Mouse (Mus musculus): ENCODE measurements around the gene Rrp12. TPM values are rescaled to one million over a fixed set of nuclear protein-coding genes. Genes with fewer than 3 reads are reported as not detected.
"Not testable (repeated sequence)": the region's sequence is repeated elsewhere in the genome, so short reads cannot be mapped to it uniquely, and the experiment has no call there.

Rrp12 gene
- total RNA-seq (2021): 10 to 100 TPM; 12.5 to 23.2 TPM
- long read RNA-seq, experiment 1, full-length matches to known transcripts: 6 of 9 reads
- long read RNA-seq, experiment 1, partial matches to known transcripts: 2 of 9 reads
- long read RNA-seq, experiment 1, other reads (novel, unspliced or antisense): 1 of 9 reads
- long read RNA-seq, experiment 2, full-length matches to known transcripts: 5 of 6 reads
- long read RNA-seq, experiment 2, partial matches to known transcripts: 1 of 6 reads
- long read RNA-seq, experiment 2, other reads (novel, unspliced or antisense): 0 of 6 reads

DNA sequence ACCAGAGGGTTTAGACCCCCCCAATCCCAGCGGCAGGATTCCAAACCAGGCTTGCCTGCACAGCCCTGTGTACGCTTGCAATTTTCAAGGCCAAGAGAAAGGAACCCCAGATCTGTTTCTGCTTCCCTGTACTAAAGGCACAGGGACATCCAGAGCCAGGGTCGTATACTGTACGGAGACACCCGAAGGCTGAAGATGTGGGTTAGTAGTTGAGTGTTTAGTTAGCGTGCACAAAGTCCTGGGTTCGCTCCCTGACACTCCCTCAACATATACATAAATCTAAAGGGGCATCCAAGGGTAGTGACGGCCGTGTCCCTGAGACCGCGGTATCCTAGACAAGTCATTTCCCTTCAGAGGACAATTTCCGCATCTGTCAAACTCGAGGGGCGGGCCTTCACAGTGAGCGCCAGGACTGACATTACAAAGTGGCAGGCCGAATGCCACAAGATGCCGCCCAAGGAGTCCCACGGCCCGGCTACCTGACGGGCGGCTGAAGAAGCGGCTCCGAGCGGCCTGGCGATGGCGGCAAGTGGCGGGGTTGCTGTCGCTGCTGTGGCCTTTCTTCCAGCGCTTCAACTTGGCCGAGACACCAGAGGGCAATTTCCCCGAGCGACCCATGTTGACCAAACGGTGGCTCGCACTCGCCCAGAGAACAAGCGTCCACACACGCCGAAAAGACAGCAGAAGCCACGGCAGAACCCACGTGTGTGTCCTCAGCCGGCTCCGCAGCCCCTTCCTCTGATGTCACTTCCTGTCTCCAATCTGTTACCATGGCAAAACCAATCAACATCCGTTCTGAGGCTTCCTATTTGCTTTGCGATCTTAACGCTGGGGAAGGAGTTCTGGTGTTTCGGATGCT is at the start of gene Rrp12:
Rrp12 (minus strand) TSS at position 714 of the 859 bp plus-strand sequence.
- peak; percentile 80 to 86 for DNase-seq

DNA sequence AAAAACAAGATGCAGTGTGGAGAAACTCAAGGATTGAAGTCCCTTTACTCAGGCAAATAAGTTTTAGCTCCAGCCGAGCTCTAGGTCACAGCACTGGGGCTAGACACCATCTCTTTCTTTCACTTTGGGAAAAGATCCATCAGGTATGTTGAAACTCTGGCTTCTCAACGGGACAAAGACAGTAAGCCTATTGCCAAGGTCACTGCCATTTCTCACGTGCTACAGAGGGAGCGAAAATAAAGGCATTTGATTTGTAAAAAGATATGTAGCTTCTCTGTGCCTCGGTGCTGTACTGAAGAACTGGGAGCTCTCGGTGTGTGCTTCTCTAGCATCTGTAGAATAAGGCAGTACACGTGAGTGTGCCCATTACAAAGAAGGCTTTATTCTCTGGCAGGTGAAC is 47.9 kb upstream of the Rrp12 start:
- DNase-seq: peak in 1 of 2 experiments; percentile 10

DNA sequence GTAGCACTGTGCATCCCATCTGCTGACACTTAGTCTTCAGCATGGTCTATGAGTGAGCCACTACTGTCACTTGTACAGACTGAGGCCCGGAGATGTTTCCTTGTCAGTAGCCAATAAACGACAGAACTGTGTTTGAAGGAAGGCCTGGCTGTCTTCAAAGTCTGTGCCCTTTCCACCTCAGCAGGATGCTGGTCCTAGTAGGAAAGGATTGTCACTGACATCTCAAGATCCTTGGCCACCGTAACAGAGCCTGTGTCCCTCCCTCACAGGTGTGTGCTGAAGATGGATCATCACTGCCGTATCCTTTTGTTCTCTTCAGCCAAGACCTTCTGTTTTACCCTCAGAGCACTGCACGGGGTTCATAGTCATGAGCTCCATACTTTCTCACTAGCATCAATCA is 42.6 kb upstream of the Rrp12 start:
- DNase-seq: no peak

DNA sequence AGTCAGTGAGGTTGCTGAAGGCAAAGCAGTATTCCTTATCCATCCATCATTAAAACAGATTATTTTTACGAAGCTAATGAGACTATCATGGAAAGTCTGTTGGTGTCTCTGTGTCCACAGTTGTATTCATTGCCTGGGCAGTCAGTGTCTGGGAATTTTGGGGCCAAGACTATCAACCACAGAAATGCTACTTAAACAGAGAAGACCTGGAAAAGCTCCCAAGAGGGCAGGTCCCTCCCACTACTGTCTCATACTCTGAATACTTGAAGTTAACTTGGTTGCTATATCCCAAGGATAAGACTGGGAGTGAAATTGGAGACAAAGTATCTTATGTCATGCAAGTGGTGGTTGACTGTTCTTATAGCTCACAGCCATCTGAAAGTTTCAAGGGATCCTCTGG is 39.9 kb upstream of the Rrp12 start:
- DNase-seq: no peak

DNA sequence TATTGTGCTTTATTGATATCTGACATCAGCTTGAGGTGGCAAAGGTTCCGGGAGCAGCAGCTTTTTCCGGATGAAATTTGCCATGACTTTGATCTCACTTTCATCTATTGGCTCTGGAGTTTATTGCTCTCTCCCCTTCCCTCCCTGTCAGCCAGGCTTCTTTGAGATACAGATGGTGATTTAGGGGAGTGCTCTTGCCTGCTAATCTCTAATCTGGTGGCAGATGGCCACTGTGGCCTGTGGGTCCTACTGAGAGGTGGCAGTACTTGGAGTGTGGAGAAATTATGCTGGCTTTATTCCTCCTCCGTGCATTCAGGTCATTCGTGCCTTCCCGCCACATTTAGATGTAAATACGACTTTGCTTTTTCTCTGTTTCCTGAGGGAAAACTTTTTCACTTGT is 38.2 kb upstream of the Rrp12 start:
- DNase-seq: no peak

DNA sequence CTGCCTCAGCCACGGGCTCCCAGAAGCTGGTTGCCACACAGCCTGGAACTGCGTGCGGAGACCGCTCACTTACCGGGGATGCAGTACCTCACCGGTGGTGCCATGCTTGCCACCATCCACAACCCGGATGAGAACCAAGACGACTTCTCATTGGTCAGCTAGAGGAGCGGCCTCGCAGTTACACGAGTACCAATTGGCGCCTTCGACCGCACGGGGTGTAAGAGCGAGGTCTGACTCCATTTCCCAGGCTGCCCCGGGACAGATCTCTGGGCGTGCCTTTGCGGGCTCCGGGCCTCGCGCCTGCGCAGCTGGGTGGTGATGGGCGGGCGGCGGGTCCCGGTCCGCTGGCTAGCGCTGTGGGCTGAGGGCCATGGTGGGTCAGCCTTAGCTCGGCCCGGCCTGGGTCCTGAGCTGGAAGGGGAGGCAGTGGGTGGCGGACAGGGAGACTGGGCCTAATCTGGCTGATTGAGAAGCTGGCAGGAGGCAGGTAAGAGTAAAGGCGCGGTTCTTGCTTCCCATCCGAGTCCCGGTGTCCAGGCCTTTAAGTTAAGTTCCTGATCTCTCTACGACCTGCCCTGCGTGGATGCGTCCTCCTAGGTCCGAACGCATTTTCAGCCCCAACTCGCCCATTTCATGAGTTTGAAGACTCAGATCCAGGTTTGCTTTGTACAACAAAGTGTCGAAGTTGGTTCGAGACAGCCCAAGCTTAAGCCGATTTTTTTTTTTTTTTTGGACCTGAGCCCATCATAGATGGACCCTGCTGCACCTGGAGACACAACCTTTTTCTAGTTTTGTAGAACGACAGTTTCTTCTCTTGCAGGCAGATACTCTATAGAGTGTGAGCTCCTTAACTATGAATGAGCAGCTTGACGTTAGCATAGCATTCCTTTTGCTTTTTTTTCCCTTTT is 37.5 kb upstream of the Rrp12 start, which contains the start of the genes Exosc1 and Zdhhc16:
Exosc1 (minus strand) TSS at position 245 of the 908 bp plus-strand sequence.
Zdhhc16 (plus strand) TSS at position 302 of the 908 bp plus-strand sequence.
- DNase-seq: peak; percentile 99

DNA sequence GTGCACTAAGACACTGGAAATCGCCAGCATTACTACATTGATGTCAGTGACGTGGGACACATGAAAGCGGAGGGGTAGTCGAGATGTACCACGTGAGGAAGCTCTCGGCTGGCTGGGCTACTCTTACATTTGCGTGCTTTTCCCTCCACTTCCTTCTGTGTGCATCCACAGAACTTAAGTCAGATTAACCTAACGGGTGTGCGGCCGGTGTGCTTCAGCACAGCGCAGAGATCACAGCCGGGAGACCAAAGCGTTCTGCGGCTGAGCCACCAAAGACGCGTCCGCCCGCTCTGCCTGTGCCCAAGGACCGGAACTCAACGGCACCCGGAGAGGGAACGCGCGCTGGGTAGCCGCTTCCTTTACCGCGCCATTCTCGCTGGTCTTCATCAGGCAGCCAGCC is 36.7 kb upstream of the Rrp12 start:
- DNase-seq: no peak

DNA sequence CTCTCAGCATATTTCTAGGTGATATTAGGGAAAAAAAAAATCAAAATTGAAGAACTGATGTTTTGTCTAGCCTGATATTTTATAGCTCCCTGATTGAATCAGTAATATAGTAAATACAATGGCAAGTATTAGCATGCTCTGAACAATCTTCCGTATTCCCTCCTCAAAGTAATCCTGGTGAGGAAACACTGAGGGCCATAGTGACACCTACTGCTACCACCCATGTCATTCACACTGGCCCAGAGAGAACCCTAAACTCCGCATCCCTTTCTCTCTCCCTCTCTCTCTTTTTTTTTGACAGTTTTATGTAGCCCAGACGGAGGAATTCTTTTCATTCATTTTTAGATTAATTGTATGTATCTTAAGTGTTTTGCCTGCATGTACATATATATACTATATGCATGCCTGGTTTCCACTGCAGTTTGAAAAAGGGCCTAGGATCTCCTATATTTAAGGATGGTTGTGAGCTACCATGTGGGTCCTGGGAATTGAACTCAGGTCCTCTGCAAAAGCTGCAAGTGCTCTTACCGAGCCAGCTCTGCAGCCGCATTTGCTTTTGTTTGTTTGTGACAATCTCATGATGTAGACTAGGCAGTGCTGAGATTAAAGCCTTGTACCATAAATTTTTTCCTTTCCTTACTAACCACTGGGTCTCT is 24.6 kb upstream of the Rrp12 start:
- no peak for DNase-seq

DNA sequence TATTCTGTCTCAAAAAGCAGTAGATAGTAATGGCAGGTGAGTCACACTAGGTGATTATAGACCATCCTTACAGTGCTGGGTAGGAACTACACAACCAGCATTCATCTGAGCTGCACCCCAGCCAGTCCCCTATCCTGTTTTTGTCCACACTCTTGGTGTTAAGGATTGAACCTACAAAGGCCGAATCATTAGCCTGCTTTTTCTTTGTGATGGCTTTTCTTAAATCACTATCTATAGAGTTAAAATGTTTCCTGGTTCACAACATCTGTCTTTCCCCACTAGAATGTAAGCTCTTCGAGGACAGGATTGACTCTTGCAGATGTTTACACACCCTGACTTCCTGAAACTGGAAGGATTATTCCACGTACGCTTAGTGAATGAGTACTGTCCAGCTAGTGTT is 23.5 kb upstream of the Rrp12 start:
- no peak for DNase-seq

DNA sequence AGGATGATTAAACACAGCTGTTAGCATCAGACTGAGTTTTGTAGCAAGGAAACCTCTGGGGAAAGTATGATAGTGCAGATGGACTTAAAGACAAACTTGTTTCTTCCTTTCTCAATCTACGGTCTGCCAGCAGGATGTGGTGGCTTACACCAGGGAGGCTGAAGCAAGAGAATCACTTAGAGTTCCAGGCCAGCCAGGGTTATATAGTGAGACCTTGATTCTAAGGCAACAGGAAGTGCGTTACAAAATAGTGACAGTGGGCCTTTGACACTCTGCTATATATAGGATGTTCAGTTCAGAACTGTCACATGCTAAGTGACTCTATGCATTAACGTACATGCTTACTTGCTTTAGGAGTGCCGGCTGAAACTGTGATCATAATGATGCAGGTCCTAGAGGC is 20.9 kb upstream of the Rrp12 start:
- DNase-seq: no peak

DNA sequence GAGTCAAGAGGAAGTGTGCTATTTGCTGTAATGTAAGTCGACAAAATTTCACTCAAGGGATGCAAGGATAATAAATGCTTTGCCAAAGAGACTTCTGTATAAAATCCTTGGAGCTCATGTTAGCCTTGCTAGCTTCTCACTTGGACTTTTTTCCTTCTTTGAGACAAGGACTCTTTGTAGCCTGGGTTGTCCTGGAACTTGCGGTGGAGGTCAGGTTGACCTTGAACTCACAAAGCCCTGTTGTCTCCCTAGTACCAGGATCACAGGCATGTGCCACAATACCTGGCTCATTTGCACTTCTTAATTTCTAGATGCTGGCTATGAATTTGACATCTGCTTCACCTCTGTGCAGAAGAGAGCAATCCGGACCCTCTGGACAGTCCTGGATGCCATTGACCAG is 19.3 kb upstream of the Rrp12 start:
- no peak for DNase-seq

DNA sequence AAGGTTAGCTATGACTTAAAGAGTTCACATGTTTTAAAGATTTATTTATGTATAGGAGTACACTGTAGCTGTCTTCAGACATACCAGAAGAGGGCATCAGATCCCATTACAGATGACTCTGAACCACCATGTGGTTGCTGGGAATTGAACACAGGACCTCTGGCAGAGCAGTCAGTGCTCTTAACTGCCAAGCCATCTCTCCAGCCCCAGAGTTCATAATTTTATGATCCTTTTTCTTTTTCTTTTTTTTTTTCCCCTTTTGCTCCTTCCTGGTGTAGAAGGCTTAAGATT is 18.6 kb upstream of the Rrp12 start:
- not testable (repeated sequence) for DNase-seq

DNA sequence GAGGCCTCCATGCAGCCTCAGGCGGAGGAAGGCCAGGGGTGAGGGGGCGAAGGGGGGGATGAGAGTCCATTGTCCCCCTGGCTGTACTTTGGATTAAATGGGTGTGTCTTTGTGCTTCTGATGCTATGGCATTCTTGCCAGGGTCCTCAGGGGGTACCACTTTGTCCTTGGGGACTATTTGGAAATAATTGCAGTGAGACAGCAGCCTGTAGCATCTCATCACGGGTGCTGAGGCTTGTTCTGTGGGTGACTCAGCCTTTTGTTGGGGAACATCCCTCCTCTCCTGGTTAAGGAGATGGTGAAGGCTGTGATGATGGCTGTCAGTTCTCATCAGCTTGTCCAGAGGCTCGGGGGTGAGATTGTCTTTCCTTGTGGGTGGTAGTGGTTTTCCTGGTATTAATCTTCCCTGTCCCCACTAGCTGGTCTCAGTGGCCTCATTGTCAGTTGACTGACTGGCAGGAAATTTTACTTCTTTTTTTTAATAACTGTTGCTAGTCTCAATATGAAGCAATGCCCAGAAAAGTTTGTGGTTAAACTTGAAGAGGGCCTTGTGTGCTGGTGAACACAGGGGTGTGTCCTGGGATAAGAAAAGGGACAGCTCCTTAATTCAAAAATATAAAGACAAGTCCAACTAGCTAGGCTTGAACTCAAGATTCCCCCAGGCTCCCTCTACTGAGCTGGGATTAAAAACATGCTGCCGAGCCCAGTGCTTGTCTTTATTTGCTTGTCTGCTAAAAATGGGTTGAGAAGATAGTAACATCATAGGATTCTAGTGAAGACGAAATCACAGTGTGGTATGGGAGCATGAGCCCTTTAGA is 18.0 kb upstream of the Rrp12 start:
- DNase-seq: peak in 1 of 2 experiments; percentile 29

DNA sequence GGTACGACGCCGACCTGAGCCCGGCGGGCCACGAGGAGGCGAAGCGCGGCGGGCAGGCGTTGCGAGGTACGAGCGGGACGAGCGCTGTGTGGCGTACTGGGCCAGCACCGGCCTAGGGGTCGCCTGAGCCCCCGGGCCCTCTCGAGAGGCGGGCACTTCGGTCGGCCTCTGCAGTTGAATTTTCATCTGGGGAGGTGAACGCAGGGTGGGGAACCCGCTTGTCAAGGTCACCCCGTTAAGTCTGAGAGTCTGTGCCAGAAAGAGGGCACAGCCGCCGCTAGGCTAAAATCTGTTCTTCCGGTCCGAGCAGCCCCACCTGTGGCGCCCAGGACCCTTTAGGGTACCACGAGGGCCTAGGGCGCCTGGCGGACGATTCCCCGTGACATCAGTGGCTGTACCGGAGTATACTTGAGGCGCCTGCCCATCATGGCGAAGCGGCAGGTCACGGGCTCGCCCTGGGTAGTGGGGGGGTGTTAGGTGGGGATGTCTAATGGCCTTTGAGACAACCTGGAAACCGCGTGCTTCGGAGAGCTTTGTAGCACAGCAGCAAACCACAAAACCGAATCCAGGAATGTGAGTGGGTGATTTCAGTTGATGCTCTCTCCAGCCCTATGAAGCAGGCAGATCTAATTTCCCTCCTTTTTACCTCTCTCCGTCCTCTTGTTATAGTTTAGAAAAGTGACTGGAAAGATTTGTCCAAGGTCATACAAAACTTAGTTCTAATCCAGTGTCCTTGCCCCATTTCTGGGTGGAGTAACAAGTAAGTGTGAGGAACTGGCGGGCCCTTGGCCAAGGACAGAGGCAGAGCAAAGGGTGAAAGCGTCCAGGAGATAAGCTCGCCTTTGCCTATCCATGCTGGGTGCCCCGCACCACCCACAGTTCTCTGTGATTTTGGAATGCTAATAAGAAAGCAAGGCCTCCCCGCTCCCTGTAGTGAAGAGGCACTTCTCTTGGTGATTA is 16.4 kb upstream of the Rrp12 start:
- DNase-seq: peak; percentile 79 to 85

DNA sequence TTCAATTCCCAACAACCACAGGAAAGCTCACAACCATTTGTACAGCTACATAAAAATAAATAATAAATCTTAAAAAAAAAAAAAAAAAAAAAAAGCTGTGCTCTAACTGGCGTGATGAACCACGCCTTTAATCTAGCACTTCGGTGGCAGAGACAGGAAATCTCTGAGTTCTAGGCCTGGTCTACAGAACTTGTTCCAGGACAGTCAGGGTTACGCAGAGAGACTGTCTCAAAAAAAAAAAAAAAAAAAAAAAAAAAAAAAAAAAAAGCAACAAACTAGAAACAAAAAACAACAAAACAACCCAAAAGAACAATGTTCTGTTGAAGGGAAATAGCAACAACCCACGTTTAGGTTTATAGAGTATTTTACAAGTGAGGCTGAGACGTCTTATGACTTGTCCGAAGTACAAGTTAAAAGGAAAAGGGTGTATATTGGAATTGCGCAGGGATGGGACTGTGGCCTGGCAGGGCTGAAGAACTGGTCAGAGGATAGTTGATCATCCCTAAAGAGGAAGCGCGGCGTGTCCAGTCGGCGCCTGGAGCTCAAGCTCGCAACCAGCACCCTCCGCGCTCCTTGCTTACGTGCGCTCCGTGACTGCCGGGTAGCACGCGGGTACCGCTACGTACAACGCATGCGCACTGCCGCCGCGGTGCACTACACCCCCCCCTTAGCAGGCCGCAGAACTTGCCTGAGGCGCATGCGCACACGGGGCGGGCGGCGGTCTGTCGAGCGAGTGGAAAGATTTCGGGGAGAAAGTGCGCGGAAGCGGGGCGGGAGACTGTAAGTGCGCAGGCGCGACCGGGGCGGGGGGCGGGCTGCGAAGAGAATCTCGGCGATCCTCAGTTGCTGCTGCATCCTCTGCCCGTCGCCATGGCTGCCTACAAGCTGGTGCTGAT is 15.5 kb upstream of the Rrp12 start, which contains the start of gene Pgam1:
Pgam1 (plus strand) TSS at position 746 of the 896 bp plus-strand sequence.
- peak; percentile 98 for DNase-seq

DNA sequence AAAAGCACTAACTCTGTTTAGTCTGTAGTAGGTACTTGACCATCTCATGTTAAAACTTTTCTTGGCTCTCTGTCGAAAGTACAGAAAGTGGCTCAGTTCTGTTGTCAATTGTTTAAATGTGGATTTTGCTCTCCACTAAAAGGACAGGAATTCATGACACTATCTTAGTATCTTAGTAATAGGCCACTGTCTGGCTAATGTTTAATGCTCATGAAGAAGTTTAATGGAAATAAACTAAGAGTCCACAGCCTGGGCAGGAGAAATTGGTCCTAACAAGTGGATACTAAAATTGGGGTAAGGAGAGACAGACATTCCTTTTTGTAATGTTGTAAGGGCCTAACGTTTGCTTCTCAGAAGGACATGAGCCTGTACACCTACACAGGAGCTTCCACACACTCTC is 14.4 kb upstream of the Rrp12 start:
- DNase-seq: no peak

DNA sequence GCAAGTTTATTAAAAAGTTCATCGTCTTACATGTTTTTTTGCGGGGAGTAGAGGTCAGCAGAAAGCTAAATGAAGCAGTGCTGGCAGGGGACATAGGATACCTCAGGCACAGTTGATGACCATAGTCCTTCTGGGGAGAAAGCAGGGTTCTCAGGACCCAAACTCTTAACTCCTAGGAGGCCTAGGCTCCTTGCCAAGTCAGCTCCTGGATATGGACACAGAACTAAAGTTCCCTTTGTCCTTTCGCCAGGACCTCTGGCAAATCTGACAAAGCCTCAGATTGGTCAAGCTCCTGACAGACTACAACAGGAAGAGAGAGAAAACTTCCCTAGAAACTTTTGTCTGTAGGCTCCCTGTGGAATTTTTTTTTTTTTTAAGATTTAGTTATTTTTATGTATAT is 12.8 kb upstream of the Rrp12 start:
- DNase-seq: no peak

DNA sequence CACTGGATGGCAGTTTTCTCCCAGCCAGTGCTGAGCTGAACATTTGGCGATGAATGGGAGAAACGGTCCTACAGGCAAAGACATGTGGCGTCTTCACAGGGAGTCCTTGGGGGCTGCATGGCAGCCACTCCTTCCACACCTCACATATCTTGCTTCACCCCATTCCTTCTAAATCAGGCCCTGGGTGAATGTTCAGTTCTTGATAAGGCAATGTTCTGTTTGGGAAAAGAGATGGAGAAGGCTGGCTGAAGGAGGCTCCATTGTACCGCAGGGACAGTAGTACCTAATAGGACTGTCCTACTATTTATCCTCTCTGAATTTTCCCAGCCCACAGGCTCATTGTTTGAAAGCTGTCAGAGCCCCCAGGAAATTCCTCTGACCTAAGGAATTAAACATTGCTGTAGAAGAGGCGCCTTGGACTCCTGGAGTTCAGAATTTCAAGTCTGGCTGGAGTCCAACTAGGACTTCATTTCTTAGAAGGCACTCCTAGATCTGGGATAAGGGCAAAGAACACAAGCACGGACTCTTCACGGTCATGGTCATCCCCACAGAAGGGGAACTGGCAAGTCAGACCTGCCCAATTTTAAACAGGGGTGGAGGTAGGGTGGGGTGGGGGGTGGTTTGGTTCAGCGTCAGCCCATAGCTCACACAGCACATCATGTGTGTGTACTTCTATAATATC is 11.2 kb upstream of the Rrp12 start:
- DNase-seq: no peak
